Mouse (Mus musculus) bone marrow macrophage, adult 2 months (primary cell): ENCODE measurements at regions not wholly inside any gene's neighbourhood (a gene's known extent, or its start where the extent isn't known, plus 50 kb on each side); places are given as distances from the start of the nearest gene placed in this dataset.

Experiments
- H3K27ac ChIP-seq: 2 replicates; pipeline ENCODE4 v1.5.1; 2012; ENCODE audit warnings: low read depth, low read length; ENCODE audit not compliant: insufficient read depth
- H3K4me1 ChIP-seq: 2 replicates; pipeline ENCODE4 v1.6.1; 2012; ENCODE audit warnings: low read length; ENCODE audit not compliant: control insufficient read depth, insufficient read depth
- H3K4me3 ChIP-seq: 2 replicates; pipeline ENCODE4 v1.5.1; 2012; ENCODE audit warnings: mild to moderate bottlenecking, low read length, moderate library complexity; ENCODE audit not compliant: insufficient read depth
- CTCF ChIP-seq: IDR thresholded peaks from 2 replicates; pipeline ENCODE4 v1.5.1; 2012; ENCODE audit warnings: low read depth, mild to moderate bottlenecking, low read length, moderate library complexity
- POLR2A ChIP-seq: IDR thresholded peaks from 2 replicates; pipeline ENCODE4 v1.6.1; 2012; ENCODE audit warnings: mild to moderate bottlenecking, low read depth, low read length, borderline replicate concordance

GRCm38 (mm10) chr10:117528575-117529268, 100.6 kb upstream of the Cpm start:
- H3K27ac ChIP-seq: no peak overlapping the region
- no peaks in the 10 kb centered on the region for H3K4me1 ChIP-seq
- H3K4me3 ChIP-seq: no peak overlapping the region
- no peak for TF ChIP-seq CTCF
- TF ChIP-seq POLR2A: no peak

- TF ChIP-seq CTCF (no peak), POLR2A (no peak)
Observed at GRCm38 (mm10) chr10:117527979-117528378, 101.3 kb upstream of the Cpm start.

GRCm38 (mm10) chr10:117527243-117527642, 102.1 kb upstream of the Cpm start:
- Histone ChIP-seq H3K4me3 (no peak overlapping the region), H3K4me1 (no peaks in the 10 kb centered on the region)
- TF ChIP-seq POLR2A (no peak), CTCF (no peak)

More at GRCm38 (mm10) chr10:117527979-117528378, 101.3 kb upstream of the Cpm start:
- Histone ChIP-seq H3K4me1 (no peaks in the 10 kb centered on the region), H3K4me3 (no peak overlapping the region), H3K27ac (no peak overlapping the region)

GRCm38 (mm10) chr10:117526834-117527188, 102.5 kb upstream of the Cpm start:
- Histone ChIP-seq H3K27ac (no peak overlapping the region), H3K4me3 (no peak overlapping the region), H3K4me1 (no peaks in the 10 kb centered on the region)
- no peak for TF ChIP-seq CTCF
- no peak for TF ChIP-seq POLR2A

More at GRCm38 (mm10) chr10:117527243-117527642, 102.1 kb upstream of the Cpm start:
- H3K27ac ChIP-seq: no peak overlapping the region

- Histone ChIP-seq H3K27ac (no peak overlapping the region), H3K4me1 (no peaks in the 10 kb centered on the region), H3K4me3 (no peak overlapping the region)
- no peak for TF ChIP-seq CTCF
Observed at GRCm38 (mm10) chr10:117526008-117526833, 103.1 kb upstream of the Cpm start.

- no peak for TF ChIP-seq CTCF
- no peak overlapping the region for H3K27ac ChIP-seq
- H3K4me1 ChIP-seq: no peaks in the 10 kb centered on the region
- H3K4me3 ChIP-seq: no peak overlapping the region
Observed at GRCm38 (mm10) chr10:117525608-117526007, 103.7 kb upstream of the Cpm start.

GRCm38 (mm10) chr10:117524926-117525565, 104.3 kb upstream of the Cpm start:
- no peak for TF ChIP-seq CTCF
- no peak overlapping the region for H3K4me3 ChIP-seq
- H3K27ac ChIP-seq: no peak overlapping the region
- H3K4me1 ChIP-seq: no peaks in the 10 kb centered on the region

- no peaks in the 10 kb centered on the region for H3K4me1 ChIP-seq
- no peak overlapping the region for H3K4me3 ChIP-seq
- TF ChIP-seq CTCF: no peak
- TF ChIP-seq POLR2A: no peak
- no peak overlapping the region for H3K27ac ChIP-seq
Observed at GRCm38 (mm10) chr10:117524101-117524500, 105.2 kb upstream of the Cpm start.

GRCm38 (mm10) chr10:117522906-117523829, 106.1 kb upstream of the Cpm start:
- Histone ChIP-seq H3K4me1 (no peaks in the 10 kb centered on the region), H3K27ac (no peak overlapping the region), H3K4me3 (no peak overlapping the region)
- TF ChIP-seq CTCF (no peak), POLR2A (no peak)
